24 mouse cellular contexts compared by ENCODE assay signal in genomic region chr15:87712221-87712620, GRCm38 (mm10).
DNase-seq lines count a peak whose midpoint lies in the region; ATAC-seq lines count a peak whose summit lies in the region.
"Had no signal": no experiment of that assay in that cellular context is flagged by ENCODE, and none has a peak within 500 bp of the region (broad histone marks: within the 10 kb centered on the region; RNA-seq: fewer than 3 reads in every experiment).

No protein-coding gene starts in this region.

- no peak overlapping the region for H3K4me3 ChIP-seq in hindbrain, embryonic 12.5 days
- H3K4me3 ChIP-seq in hindbrain, embryonic 11.5 days (ENCODE audit: low read depth, low read length): no peak overlapping the region
- no peak overlapping the region for H3K4me3 ChIP-seq in midbrain, embryonic 16.5 days (ENCODE audit: low read depth, low read length)
- no peak overlapping the region for H3K4me3 ChIP-seq in midbrain, embryonic 10.5 days
- no peak overlapping the region for H3K4me3 ChIP-seq in hindbrain, embryonic 15.5 days
- H3K4me3 ChIP-seq in neural tube, embryonic 14.5 days (ENCODE audit: low read depth, low read length): no peak overlapping the region
- H3K4me3 ChIP-seq: embryonic facial prominence, embryonic 12.5 days; kidney, embryonic 15.5 days; left cerebral cortex, adult 2 months; liver, embryonic 12.5 days had no signal

- H3K36me3 ChIP-seq in hindbrain, embryonic 12.5 days: no peaks in the 10 kb centered on the region
- no peaks in the 10 kb centered on the region for H3K36me3 ChIP-seq in hindbrain, embryonic 11.5 days (ENCODE audit: control insufficient read depth, insufficient read depth, low read length)
- no peaks in the 10 kb centered on the region for H3K36me3 ChIP-seq in midbrain, embryonic 16.5 days (ENCODE audit: control insufficient read depth, insufficient read depth, low read length)
- H3K36me3 ChIP-seq in midbrain, embryonic 10.5 days: no peaks in the 10 kb centered on the region
- no peaks in the 10 kb centered on the region for H3K36me3 ChIP-seq in hindbrain, embryonic 15.5 days
- H3K36me3 ChIP-seq in neural tube, embryonic 14.5 days (ENCODE audit: control insufficient read depth, insufficient read depth, low read length): no peaks in the 10 kb centered on the region
- H3K36me3 ChIP-seq: embryonic facial prominence, embryonic 12.5 days; kidney, embryonic 15.5 days; liver, embryonic 12.5 days had no signal

- WGBS in hindbrain, embryonic 12.5 days: 84% methylated on average over 8 of the region's 8 CpGs
- WGBS in hindbrain, embryonic 11.5 days: 90% methylated on average over 8 of the region's 8 CpGs
- 58% methylated on average over 8 of the region's 8 CpGs for WGBS in midbrain, embryonic 16.5 days
- WGBS in midbrain, embryonic 10.5 days: 89% methylated on average over 8 of the region's 8 CpGs
- 54% methylated on average over 8 of the region's 8 CpGs for WGBS in hindbrain, embryonic 15.5 days
- WGBS in neural tube, embryonic 14.5 days: 52% methylated on average over 8 of the region's 8 CpGs

- no peaks in the 10 kb centered on the region for H3K9me3 ChIP-seq in hindbrain, embryonic 12.5 days (replicated peaks)
- no peaks in the 10 kb centered on the region for H3K9me3 ChIP-seq in hindbrain, embryonic 11.5 days (ENCODE audit: control insufficient read depth, low read length)
- no peaks in the 10 kb centered on the region for H3K9me3 ChIP-seq in midbrain, embryonic 16.5 days (replicated peaks; ENCODE audit: control insufficient read depth, low read length, poor library complexity, severe bottlenecking)
- H3K9me3 ChIP-seq in midbrain, embryonic 10.5 days (replicated peaks): no peaks in the 10 kb centered on the region
- no peaks in the 10 kb centered on the region for H3K9me3 ChIP-seq in hindbrain, embryonic 15.5 days
- no peaks in the 10 kb centered on the region for H3K9me3 ChIP-seq in neural tube, embryonic 14.5 days (ENCODE audit: control insufficient read depth, low read length)
- H3K9me3 ChIP-seq: embryonic facial prominence, embryonic 12.5 days; kidney, embryonic 15.5 days; liver, embryonic 12.5 days had no signal

- peak overlapping the region; percentile 25; the same call in 1 of the 2 replicates for H3K27ac ChIP-seq in hindbrain, embryonic 12.5 days
- H3K27ac ChIP-seq in hindbrain, embryonic 11.5 days (ENCODE audit: low read depth, low read length): no peak overlapping the region
- H3K27ac ChIP-seq in midbrain, embryonic 16.5 days (ENCODE audit: low read length): 0 out of 2 replicates have a peak overlapping the region, but pooled peaks have one; percentile 24
- H3K27ac ChIP-seq in midbrain, embryonic 10.5 days (replicated peaks): no peak overlapping the region
- 0 out of 2 replicates have a peak overlapping the region, but pooled peaks have one; percentile 43 for H3K27ac ChIP-seq in hindbrain, embryonic 15.5 days (replicated peaks)
- H3K27ac ChIP-seq in neural tube, embryonic 14.5 days (ENCODE audit: low read depth, low read length): peak overlapping the region; percentile 71
- H3K27ac ChIP-seq: embryonic facial prominence, embryonic 12.5 days; kidney, embryonic 15.5 days; left cerebral cortex, adult 2 months; liver, embryonic 12.5 days had no signal

- no peak overlapping the region for H3K9ac ChIP-seq in hindbrain, embryonic 12.5 days
- H3K9ac ChIP-seq in hindbrain, embryonic 11.5 days (ENCODE audit: low read depth, low read length): no peak overlapping the region
- no peak overlapping the region for H3K9ac ChIP-seq in midbrain, embryonic 16.5 days (ENCODE audit: low read depth, low read length)
- no peak overlapping the region for H3K9ac ChIP-seq in hindbrain, embryonic 15.5 days
- no peak overlapping the region for H3K9ac ChIP-seq in neural tube, embryonic 14.5 days (replicated peaks; ENCODE audit: low read depth, low read length)
- H3K9ac ChIP-seq: embryonic facial prominence, embryonic 12.5 days; kidney, embryonic 15.5 days; liver, embryonic 12.5 days; liver, postnatal 0 days had no signal

- ATAC-seq in hindbrain, embryonic 12.5 days (ENCODE audit: low FRiP score): no peak
- no peak for ATAC-seq in hindbrain, embryonic 11.5 days (ENCODE audit: low FRiP score)
- no peak for ATAC-seq in midbrain, embryonic 16.5 days
- no peak for ATAC-seq in hindbrain, embryonic 15.5 days (ENCODE audit: low FRiP score, low read depth)
- ATAC-seq in neural tube, embryonic 14.5 days (ENCODE audit: low read depth): 0 out of 2 replicates have a peak, but pooled peaks have one; percentile 28
- ATAC-seq: CD4-positive, CD25-positive, alpha-beta regulatory T cell, adult 4 months; liver, embryonic 12.5 days; liver, postnatal 0 days had no signal

- no peak overlapping the region for H3K4me2 ChIP-seq in hindbrain, embryonic 12.5 days (replicated peaks)
- H3K4me2 ChIP-seq in hindbrain, embryonic 11.5 days (replicated peaks; ENCODE audit: low read depth, low read length): no peak overlapping the region
- H3K4me2 ChIP-seq in midbrain, embryonic 16.5 days (ENCODE audit: low read length): no peak overlapping the region
- H3K4me2 ChIP-seq in hindbrain, embryonic 15.5 days: no peak overlapping the region
- H3K4me2 ChIP-seq in neural tube, embryonic 14.5 days (ENCODE audit: low read depth, low read length): no peak overlapping the region
- H3K4me2 ChIP-seq: embryonic facial prominence, embryonic 12.5 days; heart, embryonic 11.5 days; kidney, embryonic 15.5 days; liver, embryonic 12.5 days had no signal

- H3K27me3 ChIP-seq in hindbrain, embryonic 12.5 days: no peaks in the 10 kb centered on the region
- no peaks in the 10 kb centered on the region for H3K27me3 ChIP-seq in hindbrain, embryonic 11.5 days (ENCODE audit: control insufficient read depth, insufficient read depth, low read length)
- H3K27me3 ChIP-seq in midbrain, embryonic 16.5 days (ENCODE audit: control insufficient read depth, insufficient read depth, low read depth, low read length): no peaks in the 10 kb centered on the region
- H3K27me3 ChIP-seq in midbrain, embryonic 10.5 days (ENCODE audit: low read depth, poor library complexity, severe bottlenecking): no peaks in the 10 kb centered on the region
- H3K27me3 ChIP-seq in hindbrain, embryonic 15.5 days: no peaks in the 10 kb centered on the region
- H3K27me3 ChIP-seq in neural tube, embryonic 14.5 days (ENCODE audit: control insufficient read depth, insufficient read depth, low read length): no peaks in the 10 kb centered on the region
- H3K27me3 ChIP-seq: embryonic facial prominence, embryonic 12.5 days; kidney, embryonic 15.5 days; liver, embryonic 12.5 days had no signal

- DNase-seq in hindbrain, embryonic 11.5 days (ENCODE audit: low spot score): no peak
- no peak for DNase-seq in midbrain, embryonic 10.5 days (ENCODE audit: low spot score)
- DNase-seq in urinary bladder, postnatal 36 days (ENCODE audit: low spot score in 2 of 2): no peak
- DNase-seq: adrenal gland, postnatal 14 days; cerebellum, adult 11-12 months; cerebellum, adult 9-11 months; embryo, embryonic 11 days; gastrocnemius, postnatal 36 days; heart, adult 18-20 months; heart, postnatal 4 days; kidney, adult 18-20 months; kidney, postnatal 25 days; liver, postnatal 0 days; lung, postnatal 36 days had no signal

- H3K4me1 ChIP-seq in hindbrain, embryonic 12.5 days: peaks cover 28% of the 10 kb centered on the region
- H3K4me1 ChIP-seq in hindbrain, embryonic 11.5 days (replicated peaks; ENCODE audit: control insufficient read depth, insufficient read depth, low read length): no peaks in the 10 kb centered on the region
- peaks cover 7% of the 10 kb centered on the region; the same call in 1 of the 2 replicates for H3K4me1 ChIP-seq in midbrain, embryonic 16.5 days (ENCODE audit: control insufficient read depth, insufficient read depth, low read length)
- peaks cover 7% of the 10 kb centered on the region for H3K4me1 ChIP-seq in midbrain, embryonic 10.5 days
- peaks cover 32% of the 10 kb centered on the region for H3K4me1 ChIP-seq in hindbrain, embryonic 15.5 days (replicated peaks)
- peaks cover 18% of the 10 kb centered on the region for H3K4me1 ChIP-seq in neural tube, embryonic 14.5 days (ENCODE audit: control insufficient read depth, insufficient read depth, low read length)
- H3K4me1 ChIP-seq: liver, embryonic 12.5 days had no signal

Comparison
In these comparisons a context has a peak if more than half of its experiments do, and no peak if none do; other contexts are left out.
1. H3K27ac ChIP-seq: peak in hindbrain, embryonic 12.5 days (single experiment), midbrain, embryonic 16.5 days (single experiment), hindbrain, embryonic 15.5 days (single experiment) and neural tube, embryonic 14.5 days (single experiment); none in hindbrain, embryonic 11.5 days (single experiment) and midbrain, embryonic 10.5 days (single experiment).